Mouse (Mus musculus): ENCODE results near the gene Aff1.

GRCm38 (mm10) chr5:103786096-103786495, 93.9 kb downstream of the Aff1 start:
- TF ChIP-seq CTCF (IDR thresholded peaks at IDR 0.05; ENCODE audit: low read depth) (no peak), EP300 (IDR thresholded peaks at IDR 0.05; ENCODE audit: low read depth) (no peak)
